Mouse (Mus musculus): ENCODE results near the gene Fev. TPM values are rescaled to one million over a fixed set of nuclear protein-coding genes. Genes with fewer than 3 reads are reported as not detected.
A peak's percentile ranks its signal among the peaks of the same experiment; 100 is the strongest.

The Fev gene
- polyA plus RNA-seq, 1 experiment from 2014 or later: 0.17 TPM

- WGBS: 3% methylated on average over 25 of the region's 25 CpGs
- Histone ChIP-seq H3K4me1 (peaks cover 8% of the 10 kb centered on the region), H3K9ac (no peak within 1 kb of the TSS), H3K9me3 (no peaks in the 10 kb centered on the region), H3K27me3 (peaks cover 93% of the 10 kb centered on the region), H3K27ac (no peak within 1 kb of the TSS), H3K4me2 (no peak within 1 kb of the TSS), H3K36me3 (no peaks in the 10 kb centered on the region), H3K4me3 (peak within 1 kb of the TSS; percentile 2; the same call in 1 of the 2 replicates)
- no peak for ATAC-seq (ENCODE audit: insufficient number of reproducible peaks, low FRiP score, low TSS enrichment, low read depth)
Observed at GRCm38 (mm10) chr1:74893134-74893855, 8.1 kb upstream of the Fev start, which contains the start of gene Cryba2. Gene Cryba2 (minus strand): TSS chr1:74893143.

DNA sequence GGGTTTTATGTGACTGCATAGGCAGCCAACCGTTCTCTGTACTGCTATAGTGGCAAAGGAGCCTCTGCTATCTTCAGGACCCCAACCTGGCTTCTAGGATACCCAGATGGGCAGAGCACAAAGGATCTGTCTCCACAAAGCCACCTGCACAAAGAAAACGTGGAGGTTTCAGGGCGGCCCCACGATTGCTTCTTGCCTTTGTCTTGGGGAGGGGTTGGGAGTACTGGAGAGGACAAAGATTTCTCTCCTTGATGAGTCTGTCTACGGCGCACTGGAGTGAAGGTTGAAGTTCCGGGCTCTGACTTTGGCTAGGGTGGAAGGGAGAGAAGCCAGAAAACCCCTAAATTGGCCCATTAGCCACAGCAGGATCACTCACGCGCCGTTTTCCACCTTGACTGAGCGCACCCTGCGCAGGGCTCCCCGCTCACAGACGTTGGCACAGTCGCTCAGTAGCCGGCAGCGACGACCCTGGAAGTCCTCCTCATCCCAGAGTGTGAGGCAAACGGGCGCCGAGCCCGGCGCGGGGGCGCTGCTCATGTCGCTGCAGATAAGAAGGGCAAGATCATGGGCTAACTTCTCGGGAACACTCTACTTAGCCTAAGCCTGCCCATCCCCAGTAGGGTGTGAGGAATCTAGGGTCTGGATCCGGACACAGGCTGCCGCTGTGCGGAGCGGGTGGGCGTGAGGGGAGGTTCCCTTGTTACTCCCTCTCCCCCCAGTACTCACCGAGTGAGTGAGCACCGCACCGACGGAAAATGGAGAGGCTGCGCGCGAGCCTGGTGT is 7.3 kb upstream of the Fev start:
- Histone ChIP-seq H3K36me3 (no peaks in the 10 kb centered on the region), H3K27ac (no peak overlapping the region), H3K9ac (no peak overlapping the region), H3K4me3 (peak overlapping the region; percentile 2; the same call in 1 of the 2 replicates), H3K4me1 (peaks cover 8% of the 10 kb centered on the region; the same call in 1 of the 2 replicates), H3K4me2 (no peak overlapping the region), H3K9me3 (no peaks in the 10 kb centered on the region), H3K27me3 (peaks cover 93% of the 10 kb centered on the region)
- no peak for ATAC-seq (ENCODE audit: insufficient number of reproducible peaks, low FRiP score, low TSS enrichment, low read depth)
- 2% methylated on average over 39 of the region's 39 CpGs for WGBS

- no peak for ATAC-seq (ENCODE audit: insufficient number of reproducible peaks, low FRiP score, low TSS enrichment, low read depth)
- 0% methylated on average over 3 of the region's 8 CpGs for WGBS
- no peaks in the 10 kb centered on the region for H3K36me3 ChIP-seq
- no peak overlapping the region for H3K4me2 ChIP-seq
- peaks cover 8% of the 10 kb centered on the region; the same call in 1 of the 2 replicates for H3K4me1 ChIP-seq
- H3K9me3 ChIP-seq: no peaks in the 10 kb centered on the region
- H3K4me3 ChIP-seq: no peak overlapping the region
- peaks cover 93% of the 10 kb centered on the region for H3K27me3 ChIP-seq
- no peak overlapping the region for H3K9ac ChIP-seq
- no peak overlapping the region for H3K27ac ChIP-seq
Observed at GRCm38 (mm10) chr1:74891513-74891912, 6.3 kb upstream of the Fev start.

DNA sequence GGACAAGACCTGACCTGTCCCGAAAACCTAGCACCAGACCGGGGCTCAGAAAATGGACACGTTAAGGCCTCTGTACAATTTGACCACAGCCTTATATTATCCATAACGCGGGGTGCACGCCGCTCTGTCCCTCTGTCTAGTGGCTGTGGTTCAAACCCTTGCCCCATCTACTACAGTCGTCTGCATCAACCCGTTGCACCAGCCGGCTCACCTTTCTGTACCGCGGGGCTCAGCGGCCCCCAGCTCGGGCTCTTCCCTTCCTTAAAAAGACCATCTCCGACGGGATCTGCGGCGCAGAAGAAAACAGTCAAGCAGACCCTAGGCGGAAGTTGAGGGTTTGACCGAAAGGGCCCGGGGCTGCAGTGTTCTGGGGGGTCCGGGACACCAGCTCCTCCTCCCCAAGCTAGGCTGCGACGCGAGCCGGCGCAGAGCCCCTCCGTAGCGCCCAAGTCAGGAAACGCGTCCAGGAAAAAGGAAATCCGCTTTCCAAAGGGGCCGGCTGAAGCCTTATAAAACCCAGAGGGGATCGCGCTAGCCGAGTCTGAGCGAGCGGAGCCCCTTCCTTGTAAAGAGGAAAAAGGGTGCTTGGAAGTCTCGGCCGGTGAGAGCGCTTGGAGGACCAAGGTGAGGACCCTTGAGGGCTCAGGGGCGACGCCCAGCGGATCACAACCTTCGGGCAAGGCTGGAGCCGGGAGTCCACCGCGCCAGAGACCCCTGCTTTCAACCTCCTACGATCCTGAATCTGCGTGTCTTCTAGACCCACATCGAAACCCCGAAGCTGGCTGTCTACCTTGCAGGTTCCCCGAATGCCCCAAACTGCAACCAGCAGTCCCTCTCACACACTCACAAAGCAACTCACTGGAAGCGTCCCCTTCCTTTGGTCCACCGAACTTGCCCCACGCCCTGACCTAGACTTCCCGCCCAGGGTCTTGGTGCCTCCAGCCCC is 750 bp downstream of the Fev start:
- Histone ChIP-seq H3K9ac (no peak overlapping the region), H3K4me3 (peak overlapping the region; percentile 24), H3K27me3 (peaks cover 88% of the 10 kb centered on the region), H3K36me3 (no peaks in the 10 kb centered on the region), H3K4me2 (peak overlapping the region; percentile 35), H3K27ac (no peak overlapping the region), H3K9me3 (no peaks in the 10 kb centered on the region), H3K4me1 (peaks cover 33% of the 10 kb centered on the region)
- ATAC-seq (ENCODE audit: insufficient number of reproducible peaks, low FRiP score, low TSS enrichment, low read depth): no peak
- under 1% methylated on average over 57 of the region's 57 CpGs for WGBS

DNA sequence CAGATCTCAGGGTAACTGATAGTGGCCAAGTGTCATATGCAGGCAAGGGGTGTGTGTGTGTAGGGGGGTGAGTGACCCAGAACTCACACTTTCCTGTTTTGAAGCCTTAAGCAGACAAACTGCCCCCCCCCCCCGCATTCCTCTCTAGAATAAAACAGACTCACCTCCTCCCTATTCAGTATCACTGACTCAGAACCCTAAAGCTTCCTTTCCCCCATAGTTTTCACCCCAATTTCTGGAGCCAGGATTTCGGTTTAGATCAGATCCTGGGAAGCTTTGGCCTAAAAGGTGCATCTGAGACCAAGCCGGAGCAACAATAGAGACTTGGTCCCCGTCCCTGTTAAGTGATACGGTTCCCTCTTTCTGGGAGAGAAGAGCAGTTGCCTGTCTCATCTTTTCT is 1.8 kb downstream of the Fev start:
- 9% methylated on average over 5 of the region's 5 CpGs for WGBS
- ATAC-seq (ENCODE audit: insufficient number of reproducible peaks, low FRiP score, low TSS enrichment, low read depth): no peak
- no peaks in the 10 kb centered on the region for H3K9me3 ChIP-seq
- H3K4me2 ChIP-seq: no peak overlapping the region
- H3K4me3 ChIP-seq: no peak overlapping the region
- H3K9ac ChIP-seq: no peak overlapping the region
- no peak overlapping the region for H3K27ac ChIP-seq
- peaks cover 33% of the 10 kb centered on the region for H3K4me1 ChIP-seq
- H3K27me3 ChIP-seq: peaks cover 92% of the 10 kb centered on the region
- H3K36me3 ChIP-seq: no peaks in the 10 kb centered on the region

DNA sequence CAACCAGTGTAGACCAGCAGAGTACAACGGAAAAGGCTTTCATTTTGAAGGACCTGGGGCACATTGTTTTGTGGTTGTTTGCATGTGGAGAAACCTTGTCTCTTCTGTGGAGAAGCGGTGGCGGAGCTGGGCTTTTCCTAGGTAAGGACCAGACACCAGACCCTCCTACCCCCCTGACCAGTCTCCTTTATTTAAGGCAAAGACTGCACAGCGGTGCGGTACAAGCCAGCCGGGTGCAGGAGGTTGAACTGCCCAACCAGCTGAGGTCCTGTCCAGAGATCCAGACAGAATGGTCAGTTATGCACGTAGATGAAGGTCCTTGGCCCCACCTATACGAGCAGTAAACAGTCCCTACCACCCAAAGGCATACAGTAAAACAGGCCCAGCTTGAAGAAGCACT is 2.4 kb downstream of the Fev start:
- H3K4me1 ChIP-seq: peaks cover 33% of the 10 kb centered on the region
- H3K4me3 ChIP-seq: peak overlapping the region; percentile 37; the same call in 1 of the 2 replicates
- H3K9ac ChIP-seq: no peak overlapping the region
- no peak for ATAC-seq (ENCODE audit: insufficient number of reproducible peaks, low FRiP score, low TSS enrichment, low read depth)
- H3K9me3 ChIP-seq: no peaks in the 10 kb centered on the region
- H3K36me3 ChIP-seq: no peaks in the 10 kb centered on the region
- 1% methylated on average over 8 of the region's 8 CpGs for WGBS
- no peak overlapping the region for H3K27ac ChIP-seq
- H3K27me3 ChIP-seq: peaks cover 92% of the 10 kb centered on the region
- H3K4me2 ChIP-seq: peak overlapping the region; percentile 54

- Histone ChIP-seq H3K27me3 (peaks cover 88% of the 10 kb centered on the region), H3K4me1 (peaks cover 33% of the 10 kb centered on the region), H3K9me3 (no peaks in the 10 kb centered on the region), H3K4me2 (peak overlapping the region; percentile 54), H3K4me3 (peak overlapping the region; percentile 37), H3K9ac (no peak overlapping the region), H3K36me3 (no peaks in the 10 kb centered on the region), H3K27ac (no peak overlapping the region)
- WGBS: under 1% methylated on average over 69 of the region's 74 CpGs
- ATAC-seq (ENCODE audit: insufficient number of reproducible peaks, low FRiP score, low TSS enrichment, low read depth): no peak
Observed at GRCm38 (mm10) chr1:74882055-74882734, 3.0 kb downstream of the Fev start.

DNA sequence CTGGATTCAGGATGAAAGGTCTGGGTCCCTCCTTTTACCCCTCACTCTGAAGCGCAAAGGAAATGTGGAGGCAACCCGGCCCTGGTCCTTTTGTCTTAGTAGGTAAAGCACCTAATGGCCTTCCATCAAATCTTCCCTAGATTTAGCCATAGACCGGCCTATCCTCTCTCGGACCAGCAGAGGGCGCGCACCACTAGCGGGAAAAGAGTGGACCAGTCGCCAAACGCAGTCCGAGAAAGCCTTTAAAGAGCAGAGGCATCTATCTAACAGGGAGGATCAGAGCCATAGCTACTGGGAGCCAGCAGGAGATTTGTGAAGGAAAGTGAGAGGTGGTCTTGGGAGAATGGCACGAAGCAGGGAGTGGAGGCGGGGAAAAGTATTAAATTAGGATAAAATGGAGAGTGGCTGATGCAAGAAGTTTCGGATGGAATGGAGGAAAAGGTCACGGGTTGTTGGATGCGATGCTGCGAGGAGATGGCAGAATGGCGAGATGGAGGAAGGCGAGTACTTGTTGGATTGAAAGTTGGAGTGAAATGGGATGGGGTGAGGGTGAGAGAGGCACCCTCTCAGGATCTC is 4.3 kb downstream of the Fev start:
- H3K27me3 ChIP-seq: peaks cover 85% of the 10 kb centered on the region
- H3K9me3 ChIP-seq: no peaks in the 10 kb centered on the region
- no peaks in the 10 kb centered on the region for H3K36me3 ChIP-seq
- no peak overlapping the region for H3K4me2 ChIP-seq
- no peak overlapping the region for H3K9ac ChIP-seq
- no peak for ATAC-seq (ENCODE audit: insufficient number of reproducible peaks, low FRiP score, low TSS enrichment, low read depth)
- peaks cover 33% of the 10 kb centered on the region for H3K4me1 ChIP-seq
- H3K4me3 ChIP-seq: no peak overlapping the region
- no peak overlapping the region for H3K27ac ChIP-seq
- 2% methylated on average over 18 of the region's 18 CpGs for WGBS

GRCm38 (mm10) chr1:74877199-74877598 is 8.0 kb downstream of the Fev start:
- peaks cover 8% of the 10 kb centered on the region for H3K4me1 ChIP-seq
- H3K36me3 ChIP-seq: no peaks in the 10 kb centered on the region
- no peak overlapping the region for H3K27ac ChIP-seq
- ATAC-seq (ENCODE audit: insufficient number of reproducible peaks, low FRiP score, low TSS enrichment, low read depth): no peak
- no peak overlapping the region for H3K9ac ChIP-seq
- no peak overlapping the region for H3K4me3 ChIP-seq
- H3K27me3 ChIP-seq: peaks cover 57% of the 10 kb centered on the region
- H3K4me2 ChIP-seq: no peak overlapping the region
- WGBS: 60% methylated on average over 3 of the region's 3 CpGs
- no peaks in the 10 kb centered on the region for H3K9me3 ChIP-seq

GRCm38 (mm10) chr1:74872218-74872617 is 13.0 kb downstream of the Fev start:
- no peaks in the 10 kb centered on the region for H3K4me1 ChIP-seq
- peaks cover 41% of the 10 kb centered on the region for H3K27me3 ChIP-seq
- no peaks in the 10 kb centered on the region for H3K36me3 ChIP-seq
- H3K9me3 ChIP-seq: no peaks in the 10 kb centered on the region
- no peak overlapping the region for H3K9ac ChIP-seq
- no peak for ATAC-seq (ENCODE audit: insufficient number of reproducible peaks, low FRiP score, low TSS enrichment, low read depth)
- H3K4me2 ChIP-seq: no peak overlapping the region
- H3K4me3 ChIP-seq: no peak overlapping the region
- H3K27ac ChIP-seq: no peak overlapping the region
- 55% methylated on average over 2 of the region's 2 CpGs for WGBS

GRCm38 (mm10) chr1:74861783-74862182 is 23.4 kb downstream of the Fev start:
- Histone ChIP-seq H3K4me2 (no peak overlapping the region), H3K9ac (no peak overlapping the region), H3K27ac (no peak overlapping the region), H3K36me3 (no peaks in the 10 kb centered on the region), H3K9me3 (no peaks in the 10 kb centered on the region), H3K4me1 (peaks cover 15% of the 10 kb centered on the region), H3K27me3 (peaks cover 48% of the 10 kb centered on the region), H3K4me3 (no peak overlapping the region)
- ATAC-seq (ENCODE audit: insufficient number of reproducible peaks, low FRiP score, low TSS enrichment, low read depth): no peak
